Mouse (Mus musculus): Measurements from ENCODE around the gene Efna3. TPM values are rescaled to one million over a fixed set of nuclear protein-coding genes. Genes with fewer than 3 reads are reported as not detected.
A peak's percentile ranks its signal among the peaks of the same experiment; 100 is the strongest.

Efna3 gene
- polyA plus RNA-seq, 1 experiment from 2014 or later: 11.9 TPM

DNA sequence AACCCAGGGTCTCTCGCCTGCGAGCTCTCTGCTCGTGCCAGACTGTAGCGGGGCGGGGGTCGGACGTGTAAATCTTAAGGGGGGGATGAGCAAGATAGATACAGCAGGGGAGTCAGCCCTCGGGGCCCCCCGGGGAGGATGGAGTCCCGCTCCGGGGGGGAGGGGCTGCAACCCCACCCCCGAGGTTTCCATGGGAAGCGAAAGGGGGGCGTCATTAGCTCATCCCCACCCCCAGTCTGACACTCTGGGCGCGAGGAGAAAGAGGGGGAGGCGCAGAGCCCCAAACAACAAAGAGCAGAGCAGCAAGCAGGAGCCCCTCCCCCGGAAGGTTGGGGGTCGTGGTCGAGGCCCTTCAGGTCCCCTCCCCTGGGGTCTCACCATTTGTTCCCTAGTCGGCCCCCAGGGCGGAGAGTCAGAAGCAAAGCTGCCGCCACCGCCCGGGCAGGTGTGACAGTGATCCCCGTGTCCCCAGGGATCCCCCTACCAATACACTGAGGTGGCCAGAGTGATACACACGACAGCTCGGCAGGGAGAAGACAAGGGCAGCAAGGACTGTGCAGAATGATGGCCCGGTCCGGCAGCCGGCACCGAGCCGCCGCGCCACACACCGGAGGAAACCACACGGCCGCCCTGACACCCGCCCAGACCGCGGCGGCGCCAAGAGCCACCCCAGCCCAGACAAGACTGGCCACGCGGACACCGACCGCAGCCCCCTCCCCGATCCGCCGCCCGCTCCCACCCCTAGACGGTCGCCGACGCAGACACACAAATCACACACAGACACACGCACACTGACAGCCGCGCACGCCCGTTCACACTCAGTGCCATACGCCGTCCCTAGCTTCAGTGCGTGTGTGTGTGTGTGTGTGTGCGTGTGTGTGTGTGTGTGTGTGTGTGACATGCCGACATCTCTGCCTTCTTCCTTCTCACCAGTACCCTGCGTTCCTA, 1.3 kb downstream of the Efna3 start:
- H3K36me3 ChIP-seq: no peaks in the 10 kb centered on the region
- H3K27me3 ChIP-seq: peaks cover 52% of the 10 kb centered on the region
- H3K4me1 ChIP-seq: peaks cover 62% of the 10 kb centered on the region
- H3K4me3 ChIP-seq (replicated peaks): peak overlapping the region; percentile 70
- WGBS: under 1% methylated on average over 65 of the region's 66 CpGs
- H3K27ac ChIP-seq: peak overlapping the region; percentile 28; the same call in 1 of the 2 replicates
- H3K9ac ChIP-seq: peak overlapping the region; percentile 56
- no peaks in the 10 kb centered on the region for H3K9me3 ChIP-seq (replicated peaks)
- H3K4me2 ChIP-seq: peak overlapping the region; percentile 99
- 0 out of 2 replicates have a peak, but pooled peaks have one; percentile 3 for ATAC-seq (replicated peaks; ENCODE audit: low FRiP score)

DNA sequence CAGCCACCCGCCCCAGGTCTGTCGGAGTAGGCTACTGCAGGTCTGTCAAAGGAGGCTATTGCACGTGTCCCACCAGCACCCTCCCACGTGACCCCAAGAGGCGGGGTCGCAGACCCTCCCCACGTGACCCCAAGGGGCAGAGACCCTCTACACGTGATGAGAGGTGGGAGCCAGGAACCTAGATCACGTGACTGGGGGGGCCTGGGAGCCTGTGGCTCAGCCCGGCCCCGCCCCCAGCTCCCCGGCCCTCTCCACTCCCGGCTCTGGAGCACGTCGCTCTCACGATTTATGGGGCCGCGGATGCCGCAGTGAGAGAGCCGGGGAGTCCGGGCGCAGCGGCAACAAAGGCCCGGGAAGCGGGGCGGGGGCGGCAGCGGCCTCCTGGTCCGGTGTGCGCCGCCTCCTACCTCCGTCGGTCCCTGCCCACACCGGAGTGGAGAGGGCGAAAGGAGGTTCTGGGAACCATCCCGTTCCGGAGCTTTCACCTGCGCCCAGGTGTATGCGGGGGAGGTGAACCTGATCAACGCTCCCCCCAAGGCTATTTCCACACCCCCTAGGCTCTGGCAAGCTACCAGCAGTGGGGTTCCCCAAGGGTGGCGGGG, 2.1 kb downstream of the Efna3 start:
- peak overlapping the region; percentile 99 for H3K4me2 ChIP-seq
- H3K36me3 ChIP-seq: no peaks in the 10 kb centered on the region
- H3K27ac ChIP-seq: peak overlapping the region; percentile 28; the same call in 1 of the 2 replicates
- H3K4me1 ChIP-seq: peaks cover 69% of the 10 kb centered on the region
- ATAC-seq (replicated peaks; ENCODE audit: low FRiP score): no peak
- H3K9me3 ChIP-seq (replicated peaks): no peaks in the 10 kb centered on the region
- peak overlapping the region; percentile 56 for H3K9ac ChIP-seq
- 1% methylated on average over 40 of the region's 41 CpGs for WGBS
- peak overlapping the region; percentile 70 for H3K4me3 ChIP-seq (replicated peaks)
- H3K27me3 ChIP-seq: peaks cover 52% of the 10 kb centered on the region

DNA sequence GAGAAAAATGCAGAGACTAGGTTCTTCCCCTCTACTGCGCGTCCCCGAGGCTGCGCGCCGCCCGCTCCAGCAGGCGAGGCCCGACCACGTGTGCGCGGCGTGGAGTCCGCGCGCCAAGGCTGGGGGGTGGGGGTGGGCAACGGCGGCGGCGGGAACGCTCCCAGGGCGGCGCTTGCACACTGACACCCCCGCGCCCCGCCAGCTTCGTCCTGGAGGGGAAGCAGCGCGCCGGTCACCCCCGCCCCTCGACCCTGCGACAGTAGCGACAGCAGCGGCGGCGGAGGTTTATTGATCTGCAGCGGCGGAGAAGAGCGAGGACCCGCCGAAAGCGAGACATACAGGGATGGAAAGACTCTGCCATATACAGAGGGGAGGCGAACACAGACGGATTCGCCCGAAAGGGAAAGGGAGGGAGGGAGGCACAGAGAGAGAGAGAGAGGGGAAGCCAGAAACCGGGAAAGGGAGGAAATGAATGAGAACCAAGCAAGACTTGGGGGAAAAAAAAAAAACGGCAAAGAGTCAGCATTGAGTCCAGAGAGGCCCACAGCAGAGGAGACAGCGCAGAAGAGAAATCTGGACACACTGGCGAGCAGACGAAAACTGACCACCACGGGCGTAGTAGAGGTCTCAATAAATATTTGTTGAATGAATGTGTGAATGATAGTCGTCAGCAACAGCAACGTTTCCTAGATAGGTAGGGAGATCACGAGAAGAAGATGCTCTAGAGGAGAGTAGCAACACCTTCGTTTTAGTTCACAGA, 3.0 kb downstream of the Efna3 start:
- H3K27ac ChIP-seq: peak overlapping the region; percentile 57
- no peaks in the 10 kb centered on the region for H3K36me3 ChIP-seq
- H3K27me3 ChIP-seq: peaks cover 50% of the 10 kb centered on the region
- peak overlapping the region; percentile 99 for H3K4me2 ChIP-seq
- 2% methylated on average over 55 of the region's 58 CpGs for WGBS
- ATAC-seq (replicated peaks; ENCODE audit: low FRiP score): no peak
- H3K4me3 ChIP-seq (replicated peaks): peak overlapping the region; percentile 70
- peaks cover 79% of the 10 kb centered on the region for H3K4me1 ChIP-seq
- H3K9ac ChIP-seq: peak overlapping the region; percentile 34
- no peaks in the 10 kb centered on the region for H3K9me3 ChIP-seq (replicated peaks)

DNA sequence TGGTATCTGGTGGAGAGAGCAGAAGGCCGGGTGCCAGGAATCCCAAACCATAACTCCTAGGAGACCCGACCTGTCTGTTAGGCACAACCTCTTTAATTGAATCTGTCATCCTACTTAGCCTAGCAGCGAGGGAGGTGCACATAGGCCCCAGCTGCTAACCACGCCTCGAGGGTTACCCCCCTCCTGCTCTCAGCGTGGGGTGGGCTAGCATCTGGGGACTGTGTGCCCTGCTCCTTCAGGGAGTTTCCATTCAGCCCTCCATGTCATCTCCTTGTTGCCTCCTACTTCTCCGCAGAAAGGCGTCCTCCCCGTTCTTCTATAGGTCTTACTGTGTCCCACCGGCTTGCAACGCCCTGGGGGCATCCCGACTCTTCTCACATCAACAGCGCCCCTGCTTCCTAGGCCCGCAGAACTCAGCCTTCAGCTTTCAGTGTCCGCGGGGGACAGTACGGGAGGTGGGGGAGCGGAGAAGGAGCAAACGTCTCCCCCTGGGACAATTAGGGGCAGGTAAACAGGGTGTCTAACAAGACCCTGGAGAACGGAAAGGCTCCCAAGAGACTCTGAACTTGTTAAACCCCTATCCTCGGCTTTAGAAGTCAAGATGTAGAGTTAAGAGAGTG, 3.7 kb downstream of the Efna3 start:
- no peak for ATAC-seq (replicated peaks; ENCODE audit: low FRiP score)

DNA sequence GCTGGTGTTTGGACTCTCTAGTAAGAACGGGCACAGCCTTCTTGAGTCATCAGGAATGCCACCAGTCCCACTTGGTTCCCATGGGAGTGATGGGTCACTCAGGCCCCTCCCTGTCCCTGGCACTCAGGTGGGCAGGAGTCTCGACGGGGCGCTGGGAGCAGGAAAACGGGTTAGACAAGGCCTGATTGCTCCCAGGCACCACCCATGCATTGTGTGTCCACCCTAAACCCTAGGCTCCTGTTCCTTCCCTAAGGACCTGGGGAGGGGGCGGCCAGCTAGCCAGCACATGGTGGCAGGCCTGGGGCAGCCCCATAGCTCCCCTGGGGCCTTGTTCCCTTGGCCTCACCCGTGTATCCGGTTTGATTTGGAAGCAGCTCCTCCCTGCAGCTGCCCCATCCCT, 4.4 kb downstream of the Efna3 start:
- 76% methylated on average over 8 of the region's 8 CpGs for WGBS
- no peak for ATAC-seq (replicated peaks; ENCODE audit: low FRiP score)
- H3K4me2 ChIP-seq: no peak overlapping the region

More for the DNA sequence above, 3.7 kb downstream of the Efna3 start:
- Histone ChIP-seq H3K4me2 (peak overlapping the region; percentile 99), H3K27ac (no peak overlapping the region), H3K4me3 (replicated peaks) (peak overlapping the region; percentile 70), H3K4me1 (peaks cover 82% of the 10 kb centered on the region), H3K36me3 (no peaks in the 10 kb centered on the region), H3K9me3 (replicated peaks) (no peaks in the 10 kb centered on the region), H3K9ac (peak overlapping the region; percentile 34), H3K27me3 (peaks cover 47% of the 10 kb centered on the region)
- WGBS: 12% methylated on average over 21 of the region's 21 CpGs

DNA sequence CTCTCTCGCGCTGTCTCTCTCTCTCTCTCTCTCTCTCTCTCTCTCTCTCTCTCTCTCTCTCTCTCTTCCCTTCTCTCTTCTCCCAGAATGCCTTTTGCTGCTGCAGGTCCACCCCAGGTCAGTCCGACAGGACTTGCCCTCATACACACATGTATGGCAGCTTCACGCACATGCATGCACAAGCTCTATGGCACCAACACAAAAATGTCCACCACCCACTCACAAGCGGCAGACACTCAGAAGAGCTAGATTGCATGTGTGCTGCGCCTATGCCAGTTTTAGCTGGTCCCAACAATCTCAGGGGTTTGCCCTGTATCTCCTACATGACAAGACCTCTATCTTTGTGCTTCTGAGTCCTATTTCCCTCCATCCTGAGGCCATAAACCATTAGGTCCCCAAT, 5.5 kb downstream of the Efna3 start:
- H3K9ac ChIP-seq: no peak overlapping the region
- H3K36me3 ChIP-seq: no peaks in the 10 kb centered on the region
- H3K4me3 ChIP-seq (replicated peaks): peak overlapping the region; percentile 15; the same call in 1 of the 2 replicates
- WGBS: 50% methylated on average over 6 of the region's 6 CpGs
- no peaks in the 10 kb centered on the region for H3K9me3 ChIP-seq (replicated peaks)
- H3K27ac ChIP-seq: no peak overlapping the region
- peaks cover 74% of the 10 kb centered on the region for H3K4me1 ChIP-seq
- ATAC-seq (replicated peaks; ENCODE audit: low FRiP score): no peak
- peaks cover 42% of the 10 kb centered on the region for H3K27me3 ChIP-seq
- H3K4me2 ChIP-seq: peak overlapping the region; percentile 78

More for the DNA sequence above, 4.4 kb downstream of the Efna3 start:
- peaks cover 45% of the 10 kb centered on the region for H3K27me3 ChIP-seq
- H3K4me3 ChIP-seq (replicated peaks): no peak overlapping the region
- no peak overlapping the region for H3K9ac ChIP-seq
- H3K36me3 ChIP-seq: no peaks in the 10 kb centered on the region
- peaks cover 82% of the 10 kb centered on the region for H3K4me1 ChIP-seq
- no peaks in the 10 kb centered on the region for H3K9me3 ChIP-seq (replicated peaks)
- H3K27ac ChIP-seq: no peak overlapping the region

DNA sequence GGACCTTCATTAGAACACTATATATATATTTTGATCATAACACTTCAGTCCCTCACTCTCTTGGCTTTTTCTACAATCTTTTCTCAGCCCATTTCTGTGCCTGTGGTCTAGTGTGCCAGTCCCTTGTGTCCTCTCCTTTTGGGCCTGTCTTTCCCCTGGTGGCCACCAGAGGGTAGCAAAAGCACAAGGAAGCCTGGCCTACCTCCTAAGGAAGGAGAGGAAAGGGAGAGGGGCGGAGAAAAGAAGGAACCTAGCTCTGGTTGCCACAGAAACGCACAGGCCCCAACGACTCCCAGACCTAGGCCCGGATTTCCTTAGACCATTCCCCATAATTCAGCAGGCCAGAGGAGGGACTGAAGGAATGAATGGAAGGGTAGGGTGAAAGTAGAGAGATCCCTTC, 5.9 kb downstream of the Efna3 start:
- H3K4me3 ChIP-seq (replicated peaks): peak overlapping the region; percentile 42
- H3K4me2 ChIP-seq: peak overlapping the region; percentile 78
- H3K9me3 ChIP-seq (replicated peaks): no peaks in the 10 kb centered on the region
- H3K27me3 ChIP-seq: peaks cover 40% of the 10 kb centered on the region
- peak; percentile 26 for ATAC-seq (replicated peaks; ENCODE audit: low FRiP score)
- WGBS: 4% methylated on average over 4 of the region's 4 CpGs
- peak overlapping the region; percentile 18; the same call in 1 of the 2 replicates for H3K27ac ChIP-seq
- no peaks in the 10 kb centered on the region for H3K36me3 ChIP-seq
- no peak overlapping the region for H3K9ac ChIP-seq
- H3K4me1 ChIP-seq: peaks cover 70% of the 10 kb centered on the region

DNA sequence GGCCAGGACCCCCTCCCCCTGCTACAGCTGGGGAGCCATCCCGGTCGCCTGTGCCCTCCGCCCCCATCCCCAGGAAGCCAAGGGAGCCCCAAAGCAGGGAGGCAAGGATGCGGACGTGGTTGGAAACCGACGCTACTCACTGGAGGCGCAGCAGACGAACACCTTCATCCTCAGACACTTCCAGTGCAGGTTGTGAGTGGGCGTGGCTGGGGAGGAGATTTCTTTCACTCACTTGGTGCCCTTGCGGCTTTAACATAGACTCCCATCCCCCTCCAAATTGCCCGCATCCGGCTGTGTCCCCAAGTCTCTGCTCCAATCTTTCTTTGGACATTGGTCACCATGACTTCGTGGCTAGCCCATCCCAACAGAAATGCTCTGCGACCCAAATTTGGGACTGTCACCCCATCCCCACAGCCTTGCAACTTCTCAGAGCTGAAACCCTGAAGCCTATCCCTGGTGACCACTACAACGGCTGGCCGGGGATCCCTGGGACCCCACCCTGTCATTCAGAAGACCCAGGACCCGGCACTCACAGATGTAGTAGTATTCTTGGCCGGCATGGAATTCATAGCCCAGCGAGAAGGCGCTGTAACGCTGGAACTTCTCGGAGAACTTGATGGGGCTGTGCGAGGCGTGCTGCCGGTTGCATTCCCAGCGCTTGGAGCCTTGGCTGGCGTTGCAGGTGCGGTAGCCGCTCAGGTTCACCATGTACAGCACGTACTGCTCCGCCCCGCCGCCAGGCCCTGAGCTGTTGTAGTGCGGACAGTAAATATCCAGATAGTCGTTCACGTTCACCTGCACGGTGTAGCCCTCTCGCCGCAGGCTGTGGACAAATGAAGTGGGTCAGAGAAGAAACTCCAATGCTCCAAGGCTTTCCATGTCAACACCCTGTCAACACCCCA, 6.6 kb downstream of the Efna3 start:
- 0 out of 2 replicates have a peak overlapping the region, but pooled peaks have one; percentile 18 for H3K9ac ChIP-seq
- H3K27me3 ChIP-seq: peaks cover 34% of the 10 kb centered on the region
- ATAC-seq (replicated peaks; ENCODE audit: low FRiP score): peak; percentile 5; the same call in 1 of the 2 replicates
- peaks cover 64% of the 10 kb centered on the region for H3K4me1 ChIP-seq
- H3K27ac ChIP-seq: peak overlapping the region; percentile 18; the same call in 1 of the 2 replicates
- WGBS: 12% methylated on average over 40 of the region's 40 CpGs
- H3K36me3 ChIP-seq: no peaks in the 10 kb centered on the region
- peak overlapping the region; percentile 78 for H3K4me2 ChIP-seq
- H3K4me3 ChIP-seq (replicated peaks): peak overlapping the region; percentile 42
- no peaks in the 10 kb centered on the region for H3K9me3 ChIP-seq (replicated peaks)

DNA sequence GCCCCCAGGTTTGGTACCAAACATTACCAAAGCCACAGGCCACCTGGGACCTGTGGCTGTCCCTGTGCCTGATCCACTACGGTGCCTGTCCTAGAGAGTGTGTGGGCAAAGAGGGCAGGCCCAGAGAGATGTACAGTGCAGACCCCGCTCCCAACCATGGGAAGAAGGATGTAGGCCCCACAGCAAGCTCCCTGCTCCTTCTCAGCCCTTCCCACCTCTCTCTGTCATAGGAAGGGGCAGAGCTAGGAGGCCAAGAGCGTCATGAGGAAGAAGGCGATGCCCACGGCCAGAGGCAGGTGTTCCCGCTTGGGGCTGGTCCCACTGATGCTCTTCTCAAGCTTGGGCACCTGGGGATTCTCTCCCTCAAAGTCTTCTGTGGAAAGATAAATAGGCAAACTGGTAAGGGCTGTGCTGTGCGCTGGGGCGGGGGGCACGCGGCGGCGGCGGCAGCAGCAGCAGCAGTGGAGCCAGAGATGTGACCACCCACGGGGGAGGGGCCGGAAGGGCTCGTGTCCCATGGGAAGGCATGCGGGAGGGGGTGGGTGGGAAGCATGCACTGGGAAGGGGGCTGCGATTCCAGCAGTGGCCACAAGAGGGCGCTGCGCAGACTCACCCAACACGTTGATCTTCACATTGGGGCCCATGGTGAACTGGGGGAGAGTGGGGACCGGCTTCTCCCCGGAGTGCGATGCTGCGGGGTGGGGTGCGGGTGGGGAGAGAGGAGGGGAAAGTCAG, 7.4 kb downstream of the Efna3 start:
- H3K9me3 ChIP-seq (replicated peaks): no peaks in the 10 kb centered on the region
- peaks cover 55% of the 10 kb centered on the region for H3K4me1 ChIP-seq
- H3K4me2 ChIP-seq: peak overlapping the region; percentile 78
- H3K36me3 ChIP-seq: no peaks in the 10 kb centered on the region
- 7% methylated on average over 26 of the region's 26 CpGs for WGBS
- peaks cover 26% of the 10 kb centered on the region for H3K27me3 ChIP-seq
- H3K27ac ChIP-seq: peak overlapping the region; percentile 46; the same call in 1 of the 2 replicates
- H3K9ac ChIP-seq: peak overlapping the region; percentile 51
- peak; percentile 54 for ATAC-seq (replicated peaks; ENCODE audit: low FRiP score)
- H3K4me3 ChIP-seq (replicated peaks): peak overlapping the region; percentile 42

DNA sequence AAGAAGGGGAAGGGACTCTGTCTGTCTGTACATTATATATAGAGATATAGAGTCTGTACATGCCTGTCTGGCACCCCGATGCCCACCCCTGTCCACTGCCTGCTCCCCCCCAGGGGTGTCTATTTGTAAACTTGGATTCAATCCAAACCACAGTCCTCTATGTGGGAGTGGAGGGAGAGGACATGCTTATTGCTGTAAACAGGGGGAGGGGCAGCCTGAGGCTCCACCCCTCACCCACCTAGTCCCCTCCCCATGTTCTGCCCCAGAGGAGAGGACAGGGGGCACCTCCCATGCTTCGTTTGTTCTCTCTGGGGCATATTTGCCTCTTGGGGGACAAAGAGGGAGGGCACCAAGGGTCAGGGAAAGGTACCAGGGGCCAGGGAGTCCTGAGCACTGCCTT, 8.0 kb downstream of the Efna3 start:
- 42% methylated on average over 2 of the region's 2 CpGs for WGBS
- H3K9ac ChIP-seq: no peak overlapping the region
- ATAC-seq (replicated peaks; ENCODE audit: low FRiP score): no peak
- H3K27me3 ChIP-seq: peaks cover 20% of the 10 kb centered on the region
- no peaks in the 10 kb centered on the region for H3K9me3 ChIP-seq (replicated peaks)
- H3K4me3 ChIP-seq (replicated peaks): peak overlapping the region; percentile 42; the same call in 1 of the 2 replicates
- H3K27ac ChIP-seq: no peak overlapping the region
- no peaks in the 10 kb centered on the region for H3K36me3 ChIP-seq
- H3K4me1 ChIP-seq: peaks cover 50% of the 10 kb centered on the region
- peak overlapping the region; percentile 78 for H3K4me2 ChIP-seq
